Mouse (Mus musculus) cerebellum, adult 2 months (tissue): Measurements from ENCODE around the gene Gsta2. TPM values are rescaled to one million over a fixed set of nuclear protein-coding genes. Genes with fewer than 3 reads are reported as not detected.
"Not testable (repeated sequence)": the region's sequence is repeated elsewhere in the genome, so short reads cannot be mapped to it uniquely, and the experiment has no call there.

Source experiments
- DNase-seq, 2 experiments: peaks; one replicate each; pipeline ENCODE4 v3.0.0; 2021
- H3K27ac ChIP-seq: fragments of 200-500 bp; 2 replicates; pipeline ENCODE4 v1.5.1; 2012; ENCODE audit warnings: low read length, control low read depth, inconsistent platforms; ENCODE audit not compliant: insufficient read depth
- H3K27me3 ChIP-seq: fragments of 200-500 bp; 2 replicates; pipeline ENCODE4 v1.6.1; 2012; ENCODE audit warnings: inconsistent platforms, mild to moderate bottlenecking, low read length, moderate library complexity; ENCODE audit not compliant: control insufficient read depth, insufficient read depth
- H3K4me1 ChIP-seq: fragments of 200-500 bp; 2 replicates; pipeline ENCODE4 v1.6.1; 2011; ENCODE audit warnings: low read length; ENCODE audit not compliant: control insufficient read depth, insufficient read depth
- H3K4me3 ChIP-seq: fragments of 200-500 bp; replicated peaks from 2 replicates; pipeline ENCODE3; 2011; ENCODE audit warnings: mild to moderate bottlenecking, low read depth, low read length, control low read depth; ENCODE audit not compliant: insufficient read depth
- CTCF ChIP-seq: fragments of 200-500 bp; IDR thresholded peaks from 2 replicates; pipeline ENCODE4 v1.5.1; 2011; ENCODE audit warnings: low read depth, mild to moderate bottlenecking, control low read depth, low read length, moderate library complexity, borderline replicate concordance; ENCODE audit not compliant: insufficient read depth
- POLR2A ChIP-seq: fragments of 200-500 bp; IDR thresholded peaks from 2 replicates; pipeline ENCODE4 v1.6.1; 2011; ENCODE audit warnings: low read length, control low read depth, borderline replicate concordance; ENCODE audit not compliant: insufficient read depth
- WGBS: fragments of 180-500 bp; shearing (Covaris S2); methylation state at CpG from one replicate; pipeline ENCODE4 v1.1.7; 2018; 5-methylcytosine and 5-hydroxymethylcytosine counted together
- polyA plus RNA-seq: library from polyadenylated mRNA; depleted of rRNA; stranded (reverse); fragments of >200 nt; gene quantifications from 2 replicates; pipeline ENCODE4 v1.2.3, GENCODE M21; 2012; rRNA removed

Gene Gsta2
- polyA plus RNA-seq, 1 experiment = not detected

DNA sequence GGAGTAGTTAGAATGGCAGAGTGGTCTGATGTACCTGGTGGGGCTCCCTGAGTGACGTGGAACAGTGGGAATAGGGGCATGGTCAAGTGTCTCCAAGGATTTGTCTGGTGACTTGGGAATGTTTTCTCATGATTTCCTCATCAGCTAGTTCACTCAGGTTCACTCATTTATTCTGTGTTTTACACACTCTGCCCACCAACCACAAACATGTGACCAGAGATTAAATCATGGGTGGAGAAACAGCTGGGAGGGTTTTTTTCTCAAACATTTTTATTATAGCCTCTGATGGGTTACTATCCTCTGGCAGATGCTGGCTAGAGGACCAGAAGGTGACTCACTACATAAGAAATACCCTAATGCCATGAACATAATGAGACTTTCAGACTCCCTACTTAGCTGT lies 57.4 kb downstream of the Gsta2 start:
- TF ChIP-seq CTCF (no peak), POLR2A (no peak)
- Histone ChIP-seq H3K4me3 (no peak overlapping the region), H3K27me3 (no peaks in the 10 kb centered on the region), H3K4me1 (no peaks in the 10 kb centered on the region), H3K27ac (no peak overlapping the region)
- 92% methylated on average over 1 of the region's 1 CpGs for WGBS
- no peak for DNase-seq

DNA sequence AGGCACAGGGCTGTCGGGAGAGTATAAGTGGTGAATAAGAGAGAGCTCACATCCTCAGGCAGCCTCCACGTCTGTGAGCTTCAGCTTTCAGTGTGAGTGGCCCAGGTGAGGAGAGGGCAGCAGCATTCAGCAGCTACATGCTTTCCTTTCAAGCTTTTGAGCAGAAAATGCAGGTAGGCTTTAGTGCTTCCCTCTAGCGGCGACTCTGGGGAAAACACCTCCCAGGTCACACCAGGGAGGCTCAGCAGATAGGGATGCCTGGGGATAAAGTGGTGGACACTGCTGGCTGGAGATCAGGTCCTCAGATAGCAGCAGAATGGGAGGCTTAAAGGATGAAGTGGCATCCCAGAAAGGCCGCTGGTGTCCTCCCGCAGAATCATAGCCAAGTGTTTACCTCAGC lies 59.5 kb downstream of the Gsta2 start:
- not testable (repeated sequence) for H3K27ac ChIP-seq, H3K4me1 ChIP-seq, H3K27me3 ChIP-seq, H3K4me3 ChIP-seq
- peak; percentile 6 to 39 for DNase-seq
- WGBS = 15% methylated on average over 6 of the region's 6 CpGs
- peak; percentile 68 for TF ChIP-seq CTCF

DNA sequence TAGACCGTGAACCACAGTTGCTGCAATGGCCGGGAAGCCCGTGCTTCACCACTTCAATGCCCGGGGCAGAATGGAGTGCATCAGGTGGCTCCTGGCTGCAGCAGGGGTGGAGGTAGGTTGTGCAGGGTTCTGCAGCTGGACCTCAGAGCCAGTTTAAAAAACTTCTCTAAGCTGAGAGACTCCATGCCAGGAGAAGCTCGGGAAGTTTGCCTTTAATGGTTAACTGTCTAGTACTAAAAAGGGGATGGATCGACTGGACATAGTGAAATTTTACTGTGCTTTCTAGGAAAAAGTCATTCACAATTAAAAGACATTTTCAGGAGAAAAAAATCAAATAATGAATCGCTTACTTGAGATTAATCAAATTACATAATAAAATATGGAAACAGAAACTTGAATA lies 60.8 kb downstream of the Gsta2 start:
- H3K27ac ChIP-seq, H3K4me3 ChIP-seq, H3K4me1 ChIP-seq, DNase-seq, H3K27me3 ChIP-seq: not testable (repeated sequence)
- WGBS = 80% methylated on average over 7 of the region's 7 CpGs

DNA sequence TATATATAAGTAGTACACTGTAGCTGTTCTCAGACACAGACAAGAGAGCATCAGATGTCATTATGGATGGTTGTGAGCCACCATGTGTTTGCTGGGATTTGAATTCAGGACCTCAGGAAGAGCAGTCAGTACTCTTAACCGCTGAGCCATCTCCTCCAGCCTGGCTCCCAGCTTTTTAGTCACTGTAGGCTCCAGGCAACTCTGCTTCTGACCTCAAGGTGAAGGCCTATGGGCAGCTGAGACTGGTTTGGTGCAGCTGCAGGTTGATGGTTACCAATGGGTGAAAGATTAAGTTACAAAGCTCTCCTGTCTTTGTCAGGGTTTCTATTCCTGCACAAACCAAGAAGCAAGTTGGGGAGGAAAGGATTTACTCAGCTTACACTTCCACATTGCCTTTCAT lies 61.9 kb downstream of the Gsta2 start:
- WGBS = 76% methylated on average over 1 of the region's 1 CpGs
- H3K27ac ChIP-seq, H3K4me1 ChIP-seq, H3K4me3 ChIP-seq, H3K27me3 ChIP-seq, DNase-seq: not testable (repeated sequence)

DNA sequence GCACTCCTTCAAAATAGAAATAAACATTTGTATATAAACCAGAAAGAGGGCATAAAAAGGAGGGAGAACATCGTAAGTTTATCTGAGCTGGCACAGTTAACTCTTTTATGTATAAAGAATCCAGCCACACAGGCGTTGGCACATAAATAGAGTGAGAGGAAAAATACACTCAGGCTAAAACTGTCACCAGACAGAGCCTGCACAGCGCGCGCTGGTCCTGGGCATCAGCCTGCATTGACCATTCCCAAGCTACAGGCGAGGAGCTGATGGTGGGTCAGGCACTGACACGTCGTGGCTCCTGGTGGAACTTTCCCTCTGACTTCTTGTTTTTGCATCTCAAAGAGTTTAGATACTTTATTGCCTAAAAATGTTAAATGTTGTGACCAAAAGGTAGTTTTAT lies 63.1 kb downstream of the Gsta2 start:
- H3K4me1 ChIP-seq, DNase-seq, H3K4me3 ChIP-seq, H3K27me3 ChIP-seq, H3K27ac ChIP-seq: not testable (repeated sequence)
- WGBS = 90% methylated on average over 8 of the region's 8 CpGs

DNA sequence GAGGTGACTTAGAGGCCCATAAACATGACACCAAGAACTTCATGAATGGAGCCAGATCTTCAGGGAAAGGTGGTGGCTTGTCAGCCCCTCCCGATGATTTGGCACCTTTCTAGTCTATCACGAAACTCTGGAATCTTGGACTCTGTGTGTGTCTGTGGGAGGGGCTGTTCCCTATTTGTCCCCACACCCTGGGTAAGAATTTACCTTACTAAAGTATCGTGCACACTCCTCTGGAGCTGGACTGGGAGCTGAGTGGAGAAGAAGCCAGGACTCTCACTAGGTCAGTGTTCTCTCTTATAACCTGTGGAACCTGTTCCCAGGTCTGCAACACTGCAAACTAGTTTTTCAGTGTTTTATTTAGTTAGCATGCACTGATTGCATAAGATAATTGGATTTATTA lies 65.9 kb downstream of the Gsta2 start, which contains the start of gene Gm10639:
TSS of gene Gm10639 (plus strand) at position 201 of the 400 bp plus-strand sequence.
- not testable (repeated sequence) for H3K27me3 ChIP-seq, H3K4me3 ChIP-seq, DNase-seq, H3K4me1 ChIP-seq, H3K27ac ChIP-seq
- WGBS = 73% methylated on average over 3 of the region's 3 CpGs

DNA sequence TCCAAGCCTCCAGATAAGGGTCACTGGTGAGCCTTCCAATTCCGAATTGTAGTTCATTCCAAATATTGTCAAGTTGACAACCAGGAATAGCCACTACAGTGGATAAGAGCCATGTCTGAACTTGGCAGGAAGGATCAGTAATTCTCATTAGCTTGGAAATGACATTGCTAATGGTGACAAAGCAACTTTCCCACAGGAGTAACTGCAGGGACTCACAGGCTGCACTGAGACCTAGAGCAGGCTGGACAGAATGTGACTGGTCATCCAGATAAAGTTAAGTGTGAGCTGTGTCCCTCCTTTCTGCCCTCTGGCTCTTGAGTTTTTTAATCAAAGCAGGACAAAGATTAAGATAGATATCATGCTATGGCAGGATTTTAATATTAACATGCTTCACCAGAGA lies 66.5 kb downstream of the Gsta2 start:
- not testable (repeated sequence) for H3K27me3 ChIP-seq, H3K4me3 ChIP-seq, H3K27ac ChIP-seq, DNase-seq, H3K4me1 ChIP-seq
- 63% methylated on average over 1 of the region's 1 CpGs for WGBS

DNA sequence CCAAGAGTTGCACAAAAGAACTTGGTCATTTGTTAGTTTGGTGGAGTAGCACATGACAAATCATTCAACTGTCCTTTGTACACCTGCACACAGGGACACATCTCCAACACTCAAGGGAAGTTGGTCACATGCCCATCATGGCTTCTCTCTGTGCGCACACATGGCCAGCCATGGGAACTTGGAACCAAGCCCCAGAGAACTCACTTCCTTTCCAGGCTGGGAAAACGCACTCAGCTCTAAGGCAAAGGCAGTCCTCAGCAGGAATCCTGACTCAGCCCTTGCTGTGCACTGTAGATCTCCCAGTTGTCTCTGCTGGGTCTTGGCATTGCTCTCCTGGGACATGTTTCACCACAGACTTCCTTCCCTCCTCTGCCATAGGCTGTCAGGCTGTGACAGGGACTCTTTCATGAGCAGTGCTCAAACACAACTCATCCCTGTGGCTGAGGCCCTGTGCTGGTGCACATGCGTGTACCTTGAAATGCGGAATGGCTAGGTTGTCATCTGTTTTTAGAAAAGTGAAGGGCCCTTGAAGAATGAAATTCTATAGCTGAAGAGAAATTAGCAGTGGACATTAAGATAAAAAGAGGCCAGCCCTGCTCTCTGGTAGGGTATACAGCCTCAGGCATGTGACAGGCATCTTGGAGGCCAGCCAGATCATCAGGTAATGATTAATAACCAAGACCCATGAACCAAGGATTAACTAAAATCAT lies 73.4 kb downstream of the Gsta2 start:
- H3K27ac ChIP-seq, H3K4me1 ChIP-seq, H3K4me3 ChIP-seq, H3K27me3 ChIP-seq: not testable (repeated sequence)
- 44% methylated on average over 4 of the region's 4 CpGs for WGBS
- peak in 1 of 2 experiments; percentile 4 for DNase-seq

Other genes with a start within 250 kb of the Gsta2 start
- gene Fbxo9, start 246.7 kb downstream of the Gsta2 start, polyA plus RNA-seq = 207 and 224 TPM in 2 replicates
- gene Ick, start 246.6 kb downstream of the Gsta2 start, polyA plus RNA-seq = 15.1 and 16.9 TPM in 2 replicates
- 107 and 113 TPM in 2 replicates for gene Gsta4, start 173.0 kb downstream of the Gsta2 start, polyA plus RNA-seq
- gene Gsta1, start 125.1 kb downstream of the Gsta2 start, polyA plus RNA-seq = not detected in 2 replicates
- not detected in 2 replicates for gene Gm3776, start 98.7 kb downstream of the Gsta2 start, polyA plus RNA-seq
- gene Gm10639, start 65.9 kb downstream of the Gsta2 start, polyA plus RNA-seq = not detected in 2 replicates
- gene Omt2a, start 41.0 kb downstream of the Gsta2 start, polyA plus RNA-seq = not detected in 2 replicates
- gene Omt2b, start 28.2 kb downstream of the Gsta2 start, polyA plus RNA-seq = not detected in 2 replicates
- gene Dppa5a, start 12.4 kb upstream of the Gsta2 start, polyA plus RNA-seq = 0.41 TPM in 2 replicates
- gene Ooep, start 22.9 kb upstream of the Gsta2 start, polyA plus RNA-seq = 0.23 and 0.24 TPM in 2 replicates
- 0.05 and 0.08 TPM in 2 replicates for gene Ddx43, start 40.0 kb upstream of the Gsta2 start, polyA plus RNA-seq
- gene Cgas, start 87.4 kb upstream of the Gsta2 start, polyA plus RNA-seq = 0.33 and 0.40 TPM in 2 replicates
- gene Mto1, start 92.4 kb upstream of the Gsta2 start, polyA plus RNA-seq = 31.6 TPM in 2 replicates
- gene Gm17324, start 93.0 kb upstream of the Gsta2 start, polyA plus RNA-seq = 0.34 and 0.40 TPM in 2 replicates
- 2,299 and 2,427 TPM in 2 replicates for gene Eef1a1, start 133.4 kb upstream of the Gsta2 start, polyA plus RNA-seq
- gene Slc17a5, start 232.3 kb upstream of the Gsta2 start, polyA plus RNA-seq = 13.7 and 14.0 TPM in 2 replicates